Mouse (Mus musculus) MEL (cell line): ENCODE data around the gene Qtrt1. TPM values are rescaled to one million over a fixed set of nuclear protein-coding genes. Genes with fewer than 3 reads are reported as not detected.
A peak's percentile ranks its signal among the peaks of the same experiment; 100 is the strongest.

Experiments
- DNase-seq: peaks from one replicate; pipeline ENCODE4 v3.0.0; 2011; ENCODE audit warnings: low read depth, low spot score
- H3K27ac ChIP-seq: 2 replicates; pipeline ENCODE4 v1.5.1; 2012; ENCODE audit warnings: low read depth, mild to moderate bottlenecking, control low read depth, low read length, moderate library complexity; ENCODE audit not compliant: control insufficient read depth
- H3K27me3 ChIP-seq, 2 experiments: fragments of 150-350 bp in 1 of 2; sonication (generic) in 1 of 2; 2 replicates each; pipeline ENCODE4 v1.6.1; 2012; ENCODE audit warnings: low read length in 2 of 2, mild to moderate bottlenecking in 2 of 2, improper control_type of control experiment in 1 of 2, moderate library complexity in 1 of 2; ENCODE audit not compliant: insufficient read depth in 2 of 2, control insufficient read depth in 1 of 2
- H3K36me3 ChIP-seq, 2 experiments: 2 replicates each; pipeline ENCODE4 v1.6.1; 2012 to 2014; ENCODE audit warnings: low read length in 2 of 2, improper control_type of control experiment in 1 of 2, inconsistent platforms in 1 of 2, mild to moderate bottlenecking in 1 of 2; ENCODE audit not compliant: insufficient read depth in 2 of 2, control insufficient read depth in 1 of 2
- H3K4me1 ChIP-seq, 2 experiments: fragments of 150-350 bp in 1 of 2; sonication (generic) in 1 of 2; 2 replicates each; pipeline ENCODE4 v1.6.1; 2012; ENCODE audit warnings: low read length in 2 of 2, improper control_type of control experiment in 1 of 2, mild to moderate bottlenecking in 1 of 2; ENCODE audit not compliant: insufficient read depth in 2 of 2, control insufficient read depth in 1 of 2
- H3K4me3 ChIP-seq, 2 experiments: fragments of 150-350 bp in 1 of 2; sonication (generic) in 1 of 2; 2 replicates each; pipeline ENCODE4 v1.5.1; 2012; ENCODE audit warnings: low read depth in 2 of 2, low read length in 2 of 2, mild to moderate bottlenecking in 2 of 2, moderate library complexity in 2 of 2, control low read depth in 1 of 2, improper control_type of control experiment in 1 of 2; ENCODE audit not compliant: control insufficient read depth in 1 of 2, insufficient read depth in 1 of 2
- H3K79me2 ChIP-seq: 2 replicates; pipeline ENCODE4 v1.6.1; 2012; ENCODE audit warnings: mild to moderate bottlenecking, low read length, moderate library complexity; ENCODE audit not compliant: control insufficient read depth, poor library complexity, insufficient read depth
- H3K9ac ChIP-seq: 2 replicates; pipeline ENCODE4 v1.6.1; 2012; ENCODE audit warnings: low read depth, mild to moderate bottlenecking, control low read depth, low read length, moderate library complexity; ENCODE audit not compliant: control insufficient read depth, poor library complexity, severe bottlenecking
- H3K9me3 ChIP-seq: fragments of 150-350 bp; sonication (generic); replicated peaks from 2 replicates; pipeline ENCODE4 v1.6.1; 2012; ENCODE audit warnings: mild to moderate bottlenecking, low read length, improper control_type of control experiment, moderate library complexity; ENCODE audit not compliant: insufficient read depth
- CHD2 ChIP-seq: IDR thresholded peaks from 2 replicates; pipeline ENCODE4 v1.6.1; 2011; ENCODE audit warnings: low read length, improper control_type of control experiment
- CTCF ChIP-seq, 3 experiments: IDR thresholded peaks in 2 of 3; conservative IDR thresholded peaks in 1 of 3; 2 replicates each; pipeline ENCODE4 v1.5.1; 2011 to 2012; ENCODE audit warnings: low read length in 3 of 3, low read depth in 2 of 3, mild to moderate bottlenecking in 2 of 3, improper control_type of control experiment in 1 of 3, inconsistent platforms in 1 of 3, mixed read lengths in 1 of 3, moderate library complexity in 1 of 3; ENCODE audit not compliant: control insufficient read depth in 1 of 3, insufficient read depth in 1 of 3, poor library complexity in 1 of 3, severe bottlenecking in 1 of 3
- E2F4 ChIP-seq: IDR thresholded peaks from 2 replicates; pipeline ENCODE4 v1.6.1; 2011; ENCODE audit warnings: low read depth, low read length, improper control_type of control experiment, borderline replicate concordance
- ELF1 ChIP-seq: IDR thresholded peaks from 2 replicates; pipeline ENCODE4 v1.6.1; 2014; ENCODE audit warnings: low read depth, mild to moderate bottlenecking, inconsistent platforms, low read length, improper control_type of control experiment, moderate library complexity
- GABPA ChIP-seq: IDR thresholded peaks from 2 replicates; pipeline ENCODE4 v1.6.1; 2012; ENCODE audit warnings: low read depth, mild to moderate bottlenecking, inconsistent platforms, low read length, improper control_type of control experiment, moderate library complexity
- GATA1 ChIP-seq: IDR thresholded peaks from 2 replicates; pipeline ENCODE4 v1.6.1; 2011; ENCODE audit warnings: low read depth, low read length, improper control_type of control experiment
- KAT2A ChIP-seq: conservative IDR thresholded peaks from 2 replicates; pipeline ENCODE4 v1.6.1; 2012; ENCODE audit warnings: low read depth, low read length, improper control_type of control experiment, inconsistent platforms
- MAFK ChIP-seq: IDR thresholded peaks from 2 replicates; pipeline ENCODE4 v1.6.1; 2011; ENCODE audit warnings: low read depth, mild to moderate bottlenecking, low read length, improper control_type of control experiment, borderline replicate concordance
- MAX ChIP-seq: IDR thresholded peaks from 2 replicates; pipeline ENCODE4 v1.6.1; 2011; ENCODE audit warnings: low read length, improper control_type of control experiment
- MEF2A ChIP-seq: IDR thresholded peaks from 2 replicates; pipeline ENCODE4 v1.6.1; 2014; ENCODE audit warnings: low read depth, mild to moderate bottlenecking, inconsistent platforms, low read length, improper control_type of control experiment; ENCODE audit not compliant: poor library complexity, insufficient replicate concordance, severe bottlenecking; ENCODE audit errors: extremely low read depth
- MXI1 ChIP-seq: IDR thresholded peaks from 2 replicates; pipeline ENCODE4 v1.6.1; 2011; ENCODE audit warnings: mild to moderate bottlenecking, low read depth, low read length, improper control_type of control experiment
- NELFE ChIP-seq: IDR thresholded peaks from 2 replicates; pipeline ENCODE4 v1.6.1; 2011; ENCODE audit warnings: low read depth, low read length, improper control_type of control experiment
- NRF1 ChIP-seq: IDR thresholded peaks from 2 replicates; pipeline ENCODE4 v1.6.1; 2014; ENCODE audit warnings: low read depth, mild to moderate bottlenecking, inconsistent platforms, low read length, improper control_type of control experiment, moderate library complexity; ENCODE audit not compliant: poor library complexity, insufficient read depth, severe bottlenecking
- POLR2A ChIP-seq, 2 experiments: IDR thresholded peaks; 2 replicates each; pipeline ENCODE4 v1.6.1; 2011 to 2012; ENCODE audit warnings: low read length in 2 of 2, mild to moderate bottlenecking in 2 of 2, control low read depth in 1 of 2, improper control_type of control experiment in 1 of 2, low read depth in 1 of 2, moderate library complexity in 1 of 2; ENCODE audit not compliant: control insufficient read depth in 1 of 2, insufficient read depth in 1 of 2, poor library complexity in 1 of 2
- POLR2AphosphoS2 ChIP-seq: IDR thresholded peaks from 2 replicates; pipeline ENCODE4 v1.6.1; 2011; ENCODE audit warnings: low read length, improper control_type of control experiment
- POLR2AphosphoS5 ChIP-seq: IDR thresholded peaks from 2 replicates; pipeline ENCODE4 v1.6.1; 2012; ENCODE audit warnings: low read depth, borderline replicate concordance, mild to moderate bottlenecking, inconsistent platforms, low read length, moderate library complexity, mixed read lengths
- RAD21 ChIP-seq: IDR thresholded peaks from 2 replicates; pipeline ENCODE4 v1.6.1; 2011; ENCODE audit warnings: mild to moderate bottlenecking, low read depth, low read length, improper control_type of control experiment
- RCOR1 ChIP-seq: IDR thresholded peaks from 2 replicates; pipeline ENCODE4 v1.6.1; 2012; ENCODE audit warnings: low read depth, mild to moderate bottlenecking, inconsistent platforms, low read length, improper control_type of control experiment
- SMC3 ChIP-seq: IDR thresholded peaks from 2 replicates; pipeline ENCODE4 v1.6.1; 2011; ENCODE audit warnings: low read depth, low read length, improper control_type of control experiment
- TBP ChIP-seq: IDR thresholded peaks from 2 replicates; pipeline ENCODE4 v1.8.0; 2011; ENCODE audit warnings: low read depth, low read length, improper control_type of control experiment
- TCF12 ChIP-seq: IDR thresholded peaks from 2 replicates; pipeline ENCODE4 v1.6.1; 2014; ENCODE audit warnings: low read depth, mild to moderate bottlenecking, inconsistent platforms, low read length, improper control_type of control experiment, moderate library complexity
- USF1 ChIP-seq: IDR thresholded peaks from 2 replicates; pipeline ENCODE4 v1.6.1; 2014; ENCODE audit warnings: low read depth, mild to moderate bottlenecking, inconsistent platforms, low read length, improper control_type of control experiment, moderate library complexity
- USF2 ChIP-seq, 2 experiments: IDR thresholded peaks; 2 replicates each; pipeline ENCODE4 v1.6.1; 2011 to 2012; ENCODE audit warnings: improper control_type of control experiment in 2 of 2, low read length in 2 of 2, borderline replicate concordance in 1 of 2, inconsistent platforms in 1 of 2, low read depth in 1 of 2, mild to moderate bottlenecking in 1 of 2; ENCODE audit not compliant: insufficient read depth in 1 of 2
- ZC3H11A ChIP-seq: IDR thresholded peaks from 2 replicates; pipeline ENCODE4 v1.6.1; 2012; ENCODE audit warnings: low read depth, mild to moderate bottlenecking, inconsistent platforms, low read length, improper control_type of control experiment
- polyA plus RNA-seq, 2 experiments: library from polyadenylated mRNA; stranded (reverse) in 1 of 2; unstranded in 1 of 2; fragments of >175 nt in 1 of 2; fragments of >200 nt in 1 of 2; gene quantifications; 2 replicates each; pipeline versions ENCODE4 v1.2.1 to v1.2.4; 2012; ENCODE audit warnings: low replicate concordance in 2 of 2, low read depth in 1 of 2; ENCODE audit not compliant: insufficient read length in 2 of 2, insufficient read depth in 1 of 2, missing spikeins in 1 of 2
- total RNA-seq: library from RNA; depleted of rRNA; stranded (reverse); fragments of 300-350 nt; gene quantifications from 2 replicates; pipeline ENCODE4 v1.2.3, GENCODE M21; 2012

Qtrt1 gene
- total and polyA plus RNA-seq, 3 experiments: 199 to 244 TPM; not detected in 1

DNA sequence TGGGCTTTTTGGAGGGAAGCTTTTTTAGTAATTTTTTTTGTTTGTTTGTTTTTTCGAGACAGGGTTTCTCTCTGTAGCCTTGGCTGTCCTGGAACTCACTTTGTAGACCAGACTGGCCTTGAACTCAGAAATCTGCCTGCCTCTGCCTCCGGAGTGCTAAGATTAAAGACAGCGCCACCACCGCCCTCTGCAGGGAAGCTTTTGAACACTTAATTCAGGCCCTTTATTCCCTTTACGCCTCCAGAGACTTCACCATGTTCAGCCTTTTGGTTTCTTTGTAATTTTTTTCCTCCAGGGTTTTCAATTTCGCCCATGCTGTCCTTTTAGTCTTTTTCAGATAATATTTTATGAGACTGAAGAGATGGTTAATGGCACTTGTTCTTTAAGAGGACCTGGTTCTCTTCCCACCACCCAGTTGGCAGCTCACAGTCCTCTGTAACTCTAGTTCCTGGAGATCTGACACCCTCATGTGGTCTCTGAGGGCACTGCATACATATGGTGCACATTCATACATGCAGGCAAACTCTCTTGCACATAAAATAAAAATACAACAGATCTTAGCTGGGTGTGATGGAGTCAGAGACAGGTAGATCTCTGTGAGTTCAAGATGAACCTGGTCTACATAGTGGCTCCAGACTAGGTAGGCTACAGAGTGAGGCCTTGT lies 33.6 kb downstream of the Qtrt1 start:
- H3K27ac ChIP-seq: no peak overlapping the region
- no peak overlapping the region for H3K4me3 ChIP-seq
- H3K9me3 ChIP-seq: no peaks in the 10 kb centered on the region
- no peak overlapping the region for H3K9ac ChIP-seq
- no peaks in the 10 kb centered on the region for H3K27me3 ChIP-seq
- H3K4me1 ChIP-seq: peaks cover under 1 to 6% of the 10 kb centered on the region in 2 experiments; a peak in 2 of 4 replicates
- H3K36me3 ChIP-seq: peaks cover 2 to 48% of the 10 kb centered on the region in 2 experiments; a peak in 3 of 4 replicates
- peaks cover 46% of the 10 kb centered on the region for H3K79me2 ChIP-seq
- DNase-seq: peak; percentile 70
- TF ChIP-seq CTCF (IDR thresholded peaks at IDR 0.05 in 2 of 3, conservative IDR thresholded peaks at IDR 0.05 in 1 of 3; ENCODE audit: control insufficient read depth in 1 of 3, insufficient read depth in 1 of 3, low read depth in 2 of 3, low read length in 3 of 3, poor library complexity in 1 of 3, severe bottlenecking in 1 of 3): peak in 2 of 3 experiments; percentile 53 to 63; a peak in 4 of 6 replicates
- TF ChIP-seq MEF2A: no peak
- 0 out of 2 replicates have a peak, but pooled peaks have one; percentile 15 for TF ChIP-seq MAFK
- no peak for TF ChIP-seq MXI1
- TF ChIP-seq RAD21: peak; percentile 62
- TF ChIP-seq USF1: 0 out of 2 replicates have a peak, but pooled peaks have one; percentile 24
- peak; percentile 42 for TF ChIP-seq SMC3

GRCm38 (mm10) chr9:21447778-21448177 lies 36.1 kb downstream of the Qtrt1 start:
- Histone ChIP-seq H3K9me3 (no peaks in the 10 kb centered on the region), H3K4me1 (peaks cover 15 to 27% of the 10 kb centered on the region in 2 experiments), H3K27ac (no peak overlapping the region), H3K79me2 (peaks cover 38% of the 10 kb centered on the region), H3K9ac (no peak overlapping the region), H3K27me3 (no peaks in the 10 kb centered on the region), H3K4me3 (no peak overlapping the region), H3K36me3 (peaks cover 18 to 37% of the 10 kb centered on the region in 2 experiments)
- TF ChIP-seq MAX (0 out of 2 replicates have a peak, but pooled peaks have one; percentile 29), USF1 (0 out of 2 replicates have a peak, but pooled peaks have one; percentile 13), TCF12 (no peak)
- DNase-seq: no peak

- H3K9ac ChIP-seq: no peak overlapping the region
- no peaks in the 10 kb centered on the region for H3K9me3 ChIP-seq
- no peak for DNase-seq
- H3K79me2 ChIP-seq: peaks cover 39% of the 10 kb centered on the region; the same call in 1 of the 2 replicates
- no peak overlapping the region for H3K27ac ChIP-seq
- peaks cover 25 to 45% of the 10 kb centered on the region in 2 experiments for H3K4me1 ChIP-seq
- H3K27me3 ChIP-seq: no peaks in the 10 kb centered on the region
- peaks cover 27 to 29% of the 10 kb centered on the region in 2 experiments for H3K36me3 ChIP-seq
- no peak overlapping the region for H3K4me3 ChIP-seq
- TF ChIP-seq NELFE (no peak), NRF1 (no peak), GATA1 (no peak), RCOR1 (no peak), CTCF (IDR thresholded peaks at IDR 0.05 in 2 of 3, conservative IDR thresholded peaks at IDR 0.05 in 1 of 3; ENCODE audit: control insufficient read depth in 1 of 3, insufficient read depth in 1 of 3, low read depth in 2 of 3, low read length in 3 of 3, poor library complexity in 1 of 3, severe bottlenecking in 1 of 3) (no peak), POLR2A (IDR thresholded peaks at IDR 0.05; ENCODE audit: control insufficient read depth in 1 of 2, insufficient read depth in 1 of 2, low read depth in 1 of 2, low read length in 2 of 2, poor library complexity in 1 of 2) (0 out of 4 replicates have a peak, but pooled peaks of 1 of the 2 experiments have one; percentile 6), TBP (no peak), POLR2AphosphoS5 (no peak), ZC3H11A (no peak), E2F4 (no peak), USF2 (IDR thresholded peaks at IDR 0.05; ENCODE audit: borderline replicate concordance in 1 of 2, insufficient read depth in 1 of 2, low read depth in 1 of 2, low read length in 2 of 2) (peak in 1 of 2 experiments; percentile 8; a peak in 1 of 4 replicates), KAT2A (no peak), POLR2AphosphoS2 (no peak), MXI1 (no peak), GABPA (no peak), ELF1 (no peak), CHD2 (no peak), SMC3 (no peak)
These were observed 38.1 kb downstream of the Qtrt1 start for GRCm38 (mm10) chr9:21449710-21450109.
